Mouse (Mus musculus) CD4-positive, CD25-positive, alpha-beta regulatory T cell, adult 9 weeks (primary cell): Measurements from ENCODE around the gene Hs3st2. TPM values are rescaled to one million over a fixed set of nuclear protein-coding genes. Genes with fewer than 3 reads are reported as not detected.

Experiments used
- polyA plus RNA-seq: library from polyadenylated mRNA; unstranded; fragments of 100-300 nt; shearing (Covaris generic); gene quantifications from one replicate; pipeline ENCODE4 v1.2.1, GENCODE M21; 2017

The Hs3st2 gene
- polyA plus RNA-seq = not detected

GRCm38 (mm10) chr7:121391225-121391983 is at the start of gene Hs3st2:
Gene Hs3st2 (plus strand): TSS chr7:121391859.

